16 mouse cellular contexts compared by ENCODE assay signal in genomic region chr2:140783041-140783440, GRCm38 (mm10).
DNase-seq lines count a peak whose midpoint lies in the region; ATAC-seq and TF ChIP-seq lines count a peak whose summit lies in the region.
"Had no signal": no experiment of that assay in that cellular context is flagged by ENCODE, and none has a peak within 500 bp of the region (broad histone marks: within the 10 kb centered on the region; RNA-seq: fewer than 3 reads in every experiment).

No protein-coding gene starts in this region.

- ATAC-seq in megakaryocyte progenitor cell, adult 5-6 weeks (replicated peaks; ENCODE audit: poor library complexity): no peak

- intact Hi-C loops in heart, postnatal 10 days (cut with DNase I): no loop called here

- no peak overlapping the region for H3K4me3 ChIP-seq in kidney, adult 2 months (ENCODE audit: insufficient read depth, low read depth, low read length)
- H3K4me3 ChIP-seq: embryonic facial prominence, embryonic 12.5 days; forebrain, embryonic 10.5 days; limb, embryonic 10.5 days; liver, embryonic 15.5 days; megakaryocyte, embryonic 14.5 days had no signal

- no peaks in the 10 kb centered on the region for H3K36me3 ChIP-seq in kidney, adult 2 months (ENCODE audit: control insufficient read depth, insufficient read depth, low read length)
- H3K36me3 ChIP-seq: embryonic facial prominence, embryonic 12.5 days; forebrain, embryonic 10.5 days; limb, embryonic 10.5 days; liver, embryonic 15.5 days had no signal

- 85% methylated on average over 1 of the region's 1 CpGs for WGBS in kidney, adult 2 months

- no peak for TF ChIP-seq POLR2A in kidney, adult 2 months (IDR thresholded peaks at IDR 0.05; ENCODE audit: low read depth, low read length)

- H3K27ac ChIP-seq in kidney, adult 2 months (ENCODE audit: insufficient read depth, low read depth, low read length): no peak overlapping the region
- H3K27ac ChIP-seq: embryonic facial prominence, embryonic 12.5 days; forebrain, embryonic 10.5 days; limb, embryonic 10.5 days; liver, embryonic 15.5 days had no signal

- 0 out of 2 replicates have a peak, but pooled peaks have one; percentile 1 for TF ChIP-seq CTCF in kidney, adult 2 months (conservative IDR thresholded peaks at IDR 0.05; ENCODE audit: insufficient read depth, insufficient read length, low read depth, low read length)

- no peaks in the 10 kb centered on the region for H3K4me1 ChIP-seq in kidney, adult 2 months (ENCODE audit: control insufficient read depth, insufficient read depth, low read length)
- H3K4me1 ChIP-seq: embryonic facial prominence, embryonic 12.5 days; forebrain, embryonic 10.5 days; liver, embryonic 15.5 days had no signal

- no peak for DNase-seq in kidney, adult 2 months
- no peak for DNase-seq in kidney, adult 18-20 months
- peak; percentile 32 for DNase-seq in right cerebral cortex, adult 18-20 months
- no peak for DNase-seq in right cerebral cortex, postnatal 14 days
- peak; percentile 79 for DNase-seq in cerebellum, postnatal 10 days
- DNase-seq in telencephalon, adult 2 months (ENCODE audit: low read depth, low spot score): peak; percentile 65
- no peak for DNase-seq in heart, postnatal 10 days
- DNase-seq: heart, adult 11 months; kidney, postnatal 36 days; spleen, adult 18-20 months had no signal

- H3K27me3 ChIP-seq in kidney, adult 2 months (replicated peaks; ENCODE audit: control insufficient read depth, insufficient read depth, low read length): no peaks in the 10 kb centered on the region
- H3K27me3 ChIP-seq: embryonic facial prominence, embryonic 12.5 days; liver, embryonic 15.5 days had no signal

Comparison
In these comparisons a context has a peak if more than half of its experiments do, and no peak if none do; other contexts are left out.
1. DNase-seq: peak in right cerebral cortex, adult 18-20 months (single experiment), cerebellum, postnatal 10 days (2 of 2) and telencephalon, adult 2 months (single experiment); none in kidney, adult 2 months (single experiment), kidney, adult 18-20 months (single experiment), right cerebral cortex, postnatal 14 days (single experiment) and heart, postnatal 10 days (0 of 2).